Mouse (Mus musculus) lung, postnatal 0 days (tissue): ENCODE measurements around the gene Coil. TPM values are rescaled to one million over a fixed set of nuclear protein-coding genes. Genes with fewer than 3 reads are reported as not detected.
A peak's percentile ranks its signal among the peaks of the same experiment; 100 is the strongest.

Source experiments
- ATAC-seq: fragments of 200-750 bp; cut with Nextera tagmentation; 2 replicates; pipeline ENCODE4 v1.8.0; 2017; ENCODE audit warnings: moderate library complexity
- DNase-seq: peaks from one replicate; pipeline ENCODE4 v3.0.0-alpha.2; 2016; ENCODE audit warnings: low spot score
- H3K27ac ChIP-seq: fragments of 300-500 bp; sonication (generic); 2 replicates; pipeline ENCODE4 v1.5.1; 2014; ENCODE audit warnings: antibody characterized with exemption, mild to moderate bottlenecking, low read length, mixed read lengths
- H3K27me3 ChIP-seq: fragments of 300-500 bp; sonication (generic); replicated peaks from 2 replicates; pipeline ENCODE4 v1.6.1; 2014; ENCODE audit warnings: low read length, mixed read lengths; ENCODE audit not compliant: insufficient read depth
- H3K36me3 ChIP-seq: fragments of 300-500 bp; sonication (generic); 2 replicates; pipeline ENCODE4 v1.6.1; 2014; ENCODE audit warnings: low read length, mixed read lengths; ENCODE audit not compliant: insufficient read depth
- H3K4me1 ChIP-seq: fragments of 300-500 bp; sonication (generic); 2 replicates; pipeline ENCODE4 v1.6.1; 2014; ENCODE audit warnings: antibody characterized with exemption, low read depth, low read length, mixed read lengths; ENCODE audit not compliant: insufficient read depth
- H3K4me2 ChIP-seq: fragments of 300-500 bp; sonication (generic); replicated peaks from 2 replicates; pipeline ENCODE4 v1.6.1; 2014; ENCODE audit warnings: low read depth, mild to moderate bottlenecking, low read length, moderate library complexity, mixed read lengths
- H3K4me3 ChIP-seq: fragments of 300-500 bp; sonication (generic); 2 replicates; pipeline ENCODE4 v1.5.1; 2014; ENCODE audit warnings: low read depth, low read length
- H3K9ac ChIP-seq: fragments of 300-500 bp; sonication (generic); replicated peaks from 2 replicates; pipeline ENCODE4 v1.6.1; 2014; ENCODE audit warnings: low read depth, mild to moderate bottlenecking
- H3K9me3 ChIP-seq: fragments of 300-500 bp; sonication (generic); 2 replicates; pipeline ENCODE4 v1.6.1; 2016; ENCODE audit warnings: low read length, mixed read lengths
- CTCF ChIP-seq: IDR thresholded peaks from 2 replicates; pipeline ENCODE4 v1.5.1; 2016; ENCODE audit warnings: antibody characterized with exemption, mild to moderate bottlenecking
- EP300 ChIP-seq: IDR thresholded peaks from 2 replicates; pipeline ENCODE4 v1.6.1; 2016; ENCODE audit warnings: antibody characterized with exemption, mild to moderate bottlenecking, control low read depth
- WGBS: fragments of 180-500 bp; shearing (Covaris S2); extraction: QIAGEN DNeasy Blood & Tissue Kit; methylation state at CpG from one replicate; pipeline ENCODE4 v1.1.7; 2014; 5-methylcytosine and 5-hydroxymethylcytosine counted together
- polyA plus RNA-seq: library from polyadenylated mRNA; unstranded; fragments of >200 nt; fragmentation: Nextera tagmentation; extraction: Ambion mirVana; gene quantifications from 2 replicates; pipeline ENCODE4 v1.2.1, GENCODE M21; 2015

Coil gene
- polyA plus RNA-seq, 1 experiment from 2014 or later = 5.6 TPM

- ATAC-seq (no peak), DNase-seq (no peak)
- H3K27me3 ChIP-seq = no peaks in the 10 kb centered on the region
- H3K27ac ChIP-seq = no peak overlapping the region
- no peak overlapping the region for H3K4me3 ChIP-seq
- H3K4me1 ChIP-seq = peaks cover 11% of the 10 kb centered on the region; the same call in 1 of the 2 replicates
- peaks cover 35% of the 10 kb centered on the region for H3K36me3 ChIP-seq
- no peak for TF ChIP-seq CTCF
- no peak for TF ChIP-seq EP300
- no peak overlapping the region for H3K4me2 ChIP-seq
- no peak overlapping the region for H3K9ac ChIP-seq
- H3K9me3 ChIP-seq = no peaks in the 10 kb centered on the region
Measured at GRCm38 (mm10) chr11:89006404-89006803, 36.4 kb downstream of the Coil start.

- ATAC-seq (no peak), DNase-seq (no peak)
- TF ChIP-seq EP300 = no peak
- no peak for TF ChIP-seq CTCF
- 86% methylated on average over 3 of the region's 3 CpGs for WGBS
- Histone ChIP-seq H3K9me3 (no peaks in the 10 kb centered on the region), H3K4me2 (no peak overlapping the region), H3K36me3 (peaks cover 46% of the 10 kb centered on the region), H3K4me1 (peaks cover 7% of the 10 kb centered on the region; the same call in 1 of the 2 replicates), H3K4me3 (no peak overlapping the region), H3K27me3 (no peaks in the 10 kb centered on the region), H3K27ac (no peak overlapping the region), H3K9ac (no peak overlapping the region)
Measured at GRCm38 (mm10) chr11:89007582-89007981, 37.5 kb downstream of the Coil start.

GRCm38 (mm10) chr11:89009066-89009465, 39.0 kb downstream of the Coil start:
- Histone ChIP-seq H3K4me3 (no peak overlapping the region), H3K4me1 (no peaks in the 10 kb centered on the region; the same call in 1 of the 2 replicates), H3K36me3 (peaks cover 61% of the 10 kb centered on the region), H3K27me3 (no peaks in the 10 kb centered on the region), H3K27ac (no peak overlapping the region), H3K4me2 (no peak overlapping the region), H3K9me3 (no peaks in the 10 kb centered on the region), H3K9ac (no peak overlapping the region)
- ATAC-seq (no peak), DNase-seq (no peak)
- no peak for TF ChIP-seq EP300
- no peak for TF ChIP-seq CTCF
- 74% methylated on average over 8 of the region's 9 CpGs for WGBS

GRCm38 (mm10) chr11:89009496-89009895, 39.4 kb downstream of the Coil start:
- Histone ChIP-seq H3K36me3 (peaks cover 62% of the 10 kb centered on the region), H3K9ac (no peak overlapping the region), H3K4me2 (no peak overlapping the region), H3K27ac (no peak overlapping the region), H3K27me3 (no peaks in the 10 kb centered on the region), H3K4me3 (no peak overlapping the region), H3K9me3 (no peaks in the 10 kb centered on the region), H3K4me1 (no peaks in the 10 kb centered on the region)
- DNase-seq (no peak), ATAC-seq (peak; percentile 17; the same call in 1 of the 2 replicates)
- WGBS = 64% methylated on average over 7 of the region's 7 CpGs
- TF ChIP-seq CTCF (no peak), EP300 (no peak)

DNA sequence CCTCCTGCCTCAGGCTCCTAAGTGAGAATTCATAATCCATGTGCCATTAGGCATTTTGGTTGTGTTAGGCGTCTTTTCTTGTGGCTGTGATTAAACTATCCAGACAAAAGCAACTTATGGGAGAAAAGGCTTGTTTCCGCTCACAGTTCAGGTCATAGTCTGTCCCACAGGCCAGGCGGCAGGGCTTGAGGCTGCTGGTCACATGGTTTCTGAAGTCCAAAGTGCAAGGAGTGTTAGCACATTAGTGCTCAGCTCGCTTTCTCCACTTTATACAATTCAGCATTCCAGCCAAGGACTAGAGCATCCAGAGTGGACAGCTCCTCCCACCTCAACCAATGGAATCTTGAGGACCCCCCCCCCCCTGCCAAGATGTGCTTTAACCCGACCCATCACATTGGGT, 42.2 kb downstream of the Coil start:
- TF ChIP-seq EP300 (no peak), CTCF (no peak)

GRCm38 (mm10) chr11:89017514-89018182, 47.6 kb downstream of the Coil start:
- ATAC-seq (no peak), DNase-seq (no peak)
- Histone ChIP-seq H3K36me3 (peaks cover 33% of the 10 kb centered on the region), H3K9ac (no peak overlapping the region), H3K27me3 (no peaks in the 10 kb centered on the region), H3K9me3 (no peaks in the 10 kb centered on the region), H3K4me2 (no peak overlapping the region), H3K4me3 (no peak overlapping the region), H3K27ac (no peak overlapping the region), H3K4me1 (no peaks in the 10 kb centered on the region; the same call in 1 of the 2 replicates)
- TF ChIP-seq EP300 = no peak
- 79% methylated on average over 9 of the region's 9 CpGs for WGBS

More for the DNA sequence above, 42.2 kb downstream of the Coil start:
- no peak overlapping the region for H3K4me3 ChIP-seq
- H3K27ac ChIP-seq = no peak overlapping the region
- H3K4me2 ChIP-seq = no peak overlapping the region
- H3K9me3 ChIP-seq = no peaks in the 10 kb centered on the region
- no peaks in the 10 kb centered on the region for H3K27me3 ChIP-seq
- H3K4me1 ChIP-seq = no peaks in the 10 kb centered on the region
- DNase-seq (no peak), ATAC-seq (no peak)
- peaks cover 53% of the 10 kb centered on the region for H3K36me3 ChIP-seq
- 81% methylated on average over 5 of the region's 5 CpGs for WGBS
- no peak overlapping the region for H3K9ac ChIP-seq
